Mouse (Mus musculus): ENCODE measurements around the gene Sh3bgr.

- TF ChIP-seq CTCF (IDR thresholded peaks at IDR 0.05; ENCODE audit: control insufficient read depth, insufficient read depth, insufficient read length) (no peak), USF1 (IDR thresholded peaks at IDR 0.05; ENCODE audit: low read depth) (no peak)
These were observed 45.8 kb upstream of the Sh3bgr start for GRCm38 (mm10) chr16:96154476-96154875.

All from C2C12 (cell line).